Comparison of ENCODE assay signal across 9 mouse cellular contexts in the genomic region with DNA sequence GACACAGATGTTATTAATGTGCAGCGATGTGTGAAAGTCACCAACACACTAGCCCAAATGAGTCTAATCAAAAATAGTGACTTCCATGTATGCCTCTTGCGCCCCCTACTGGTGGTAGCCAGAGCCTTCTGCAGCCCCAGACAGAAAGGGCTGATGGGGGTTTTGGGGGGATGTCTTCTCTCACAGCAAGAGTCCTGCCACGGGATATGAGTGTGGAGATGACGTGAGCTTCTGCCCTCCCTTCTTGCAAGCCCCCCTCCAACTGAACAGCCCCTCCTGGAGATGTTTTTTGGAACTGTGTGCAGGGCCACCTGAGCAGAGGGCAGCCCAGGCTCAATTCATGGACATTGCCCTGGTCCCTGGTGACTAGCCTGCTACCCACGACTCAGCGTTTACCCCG. TPM values are rescaled to one million over a fixed set of nuclear protein-coding genes. Genes with fewer than 3 reads are reported as not detected.
DNase-seq lines count a peak whose midpoint lies in the region; ATAC-seq and TF ChIP-seq lines count a peak whose summit lies in the region.
"Had no signal": no experiment of that assay in that cellular context is flagged by ENCODE, and none has a peak within 500 bp of the region (broad histone marks: within the 10 kb centered on the region; RNA-seq: fewer than 3 reads in every experiment).

No protein-coding gene starts in this region.

- peak; percentile 83 for DNase-seq in A20 (ENCODE audit: low read depth, low spot score)
- peak; percentile 39 for DNase-seq in G1E (ENCODE audit: low spot score)
- peak; percentile 61 for DNase-seq in cerebellum, adult 9-10 months
- peak; percentile 42 to 47 for DNase-seq in gastrocnemius, adult 8-10 months (ENCODE audit: low spot score in 2 of 2)
- peak; percentile 82 for DNase-seq in kidney, postnatal 0 days (ENCODE audit: low spot score)
- DNase-seq in liver, postnatal 0 days = peak; percentile 85
- DNase-seq in ovary, postnatal 36 days (ENCODE audit: low spot score) = peak; percentile 57
- DNase-seq in urinary bladder, postnatal 4 days (ENCODE audit: low spot score in 2 of 2) = peak; percentile 51 to 78

- H3K27ac ChIP-seq in kidney, postnatal 0 days = no peak overlapping the region
- H3K27ac ChIP-seq in liver, postnatal 0 days (ENCODE audit: low read depth) = no peak overlapping the region
- H3K27ac ChIP-seq: heart, embryonic 15.5 days had no signal

- peaks cover 4% of the 10 kb centered on the region; the same call in 1 of the 2 replicates for H3K4me1 ChIP-seq in G1E (ENCODE audit: insufficient read depth, low read depth, low read length)
- H3K4me1 ChIP-seq in kidney, postnatal 0 days (replicated peaks; ENCODE audit: insufficient read depth, low read length) = peaks cover 3% of the 10 kb centered on the region; the same call in 1 of the 2 replicates
- no peaks in the 10 kb centered on the region for H3K4me1 ChIP-seq in liver, postnatal 0 days (ENCODE audit: insufficient read depth)

- WGBS in kidney, postnatal 0 days = 24% methylated on average over 7 of the region's 7 CpGs
- WGBS in liver, postnatal 0 days (ENCODE audit: insufficient replicate concordance) = 16% methylated on average over 7 of the region's 7 CpGs

- no peaks in the 10 kb centered on the region for H3K9me3 ChIP-seq in G1E (replicated peaks)
- no peaks in the 10 kb centered on the region for H3K9me3 ChIP-seq in kidney, postnatal 0 days (replicated peaks; ENCODE audit: low read length)
- H3K9me3 ChIP-seq in liver, postnatal 0 days (ENCODE audit: low read length) = no peaks in the 10 kb centered on the region
- H3K9me3 ChIP-seq: heart, embryonic 15.5 days had no signal

- TF ChIP-seq CTCF in G1E (IDR thresholded peaks at IDR 0.05; ENCODE audit: low read depth, low read length) = peak; percentile 83
- TF ChIP-seq CTCF in kidney, postnatal 0 days (IDR thresholded peaks at IDR 0.05; ENCODE audit: low read depth) = peak; percentile 93
- peak; percentile 93 for TF ChIP-seq CTCF in liver, postnatal 0 days (IDR thresholded peaks at IDR 0.05; ENCODE audit: low read depth)

- H3K27me3 ChIP-seq in G1E (ENCODE audit: insufficient read depth, low read length) = peaks cover 30% of the 10 kb centered on the region
- no peaks in the 10 kb centered on the region for H3K27me3 ChIP-seq in kidney, postnatal 0 days (ENCODE audit: insufficient read depth, low read length)
- no peaks in the 10 kb centered on the region for H3K27me3 ChIP-seq in liver, postnatal 0 days (ENCODE audit: insufficient read depth, low read length)

- ATAC-seq in G1E (ENCODE audit: extremely low read depth, insufficient number of reproducible peaks, low FRiP score, poor library complexity, severe bottlenecking) = no peak
- ATAC-seq in kidney, postnatal 0 days (replicated peaks; ENCODE audit: low FRiP score, low read depth) = peak; percentile 57
- peak; percentile 40; the same call in 1 of the 2 replicates for ATAC-seq in liver, postnatal 0 days

- no peaks in the 10 kb centered on the region for H3K36me3 ChIP-seq in G1E (replicated peaks)
- H3K36me3 ChIP-seq in kidney, postnatal 0 days (ENCODE audit: insufficient read depth, low read length) = no peaks in the 10 kb centered on the region
- H3K36me3 ChIP-seq in liver, postnatal 0 days (replicated peaks; ENCODE audit: insufficient read depth, low read length) = no peaks in the 10 kb centered on the region
- H3K36me3 ChIP-seq: heart, embryonic 15.5 days had no signal

- H3K4me3 ChIP-seq in G1E (ENCODE audit: low read depth, low read length) = no peak overlapping the region
- H3K4me3 ChIP-seq in kidney, postnatal 0 days (replicated peaks; ENCODE audit: low read depth, low read length) = no peak overlapping the region
- H3K4me3 ChIP-seq in liver, postnatal 0 days (ENCODE audit: low read depth, low read length) = no peak overlapping the region
- H3K4me3 ChIP-seq: heart, embryonic 15.5 days had no signal

- H3K4me2 ChIP-seq in kidney, postnatal 0 days (ENCODE audit: low read length) = no peak overlapping the region
- no peak overlapping the region for H3K4me2 ChIP-seq in liver, postnatal 0 days (ENCODE audit: low read depth, low read length)
- H3K4me2 ChIP-seq: heart, embryonic 15.5 days had no signal

- TF ChIP-seq EP300 in liver, postnatal 0 days (IDR thresholded peaks at IDR 0.05; ENCODE audit: low read depth) = no peak

- H3K9ac ChIP-seq in kidney, postnatal 0 days (ENCODE audit: low read depth, low read length) = no peak overlapping the region
- no peak overlapping the region for H3K9ac ChIP-seq in liver, postnatal 0 days (replicated peaks)
- H3K9ac ChIP-seq: heart, embryonic 15.5 days had no signal

RNA-seq across cellular contexts. Expression of a gene that starts 7.6 kb away (rescaled TPM):
- not detected in 2 replicates for total RNA-seq in G1E (2014; fragmentation: Nextera tagmentation)
- total RNA-seq in G1E (2017) = not detected in 2 replicates
- polyA plus RNA-seq in G1E (2012) = not detected in 2 replicates
- total RNA-seq in gastrocnemius, adult 8-10 months (2022) = 1 to 10 TPM; 3.8 to 5.2 (median 4.3) TPM
- 44.3 and 48.0 TPM in 2 replicates for polyA plus RNA-seq in kidney, postnatal 0 days (2015; fragmentation: Nextera tagmentation; extraction: Ambion mirVana)
- 10.7 and 11.1 TPM in 2 replicates for polyA plus RNA-seq in liver, postnatal 0 days (2015; fragmentation: Nextera tagmentation; extraction: Ambion mirVana)

RNA-seq across cellular contexts. Expression of a gene that starts 11.2 kb away (rescaled TPM):
- total RNA-seq in G1E (2014; fragmentation: Nextera tagmentation) = 63.0 and 78.6 TPM in 2 replicates
- total RNA-seq in G1E (2017) = 56.3 and 65.8 TPM in 2 replicates
- polyA plus RNA-seq in G1E (2012) = 38.2 and 46.5 TPM in 2 replicates
- 10 to 100 TPM; 23.8 to 29.1 (median 26.4) TPM for total RNA-seq in gastrocnemius, adult 8-10 months (2022)
- 111 and 115 TPM in 2 replicates for polyA plus RNA-seq in kidney, postnatal 0 days (2015; fragmentation: Nextera tagmentation; extraction: Ambion mirVana)
- polyA plus RNA-seq in liver, postnatal 0 days (2015; fragmentation: Nextera tagmentation; extraction: Ambion mirVana) = 46.7 and 47.1 TPM in 2 replicates

Comparison
In these comparisons a context has a peak if more than half of its experiments do, and no peak if none do; other contexts are left out.
1. RNA of a gene that starts 7.6 kb away (polyA plus RNA-seq): 44.3 to 48.0 TPM in kidney, postnatal 0 days and 10.7 to 11.1 TPM in liver, postnatal 0 days; not detected in G1E; every median in the first group is over 10 times any median in the second.
2. Peak in every context shown above with its lines, with median percentiles within 50 percentile points of each other: DNase-seq and CTCF ChIP-seq.